Mouse (Mus musculus): ENCODE results near the gene Gm14151. TPM values are rescaled to one million over a fixed set of nuclear protein-coding genes. Genes with fewer than 3 reads are reported as not detected.
"Not testable (repeated sequence)": the region's sequence is repeated elsewhere in the genome, so short reads cannot be mapped to it uniquely, and the experiment has no call there.

Gm14151 gene
- total RNA-seq (2021): not detected
- long read RNA-seq, experiment 1: 0 reads
- long read RNA-seq, experiment 2: 0 reads

DNA sequence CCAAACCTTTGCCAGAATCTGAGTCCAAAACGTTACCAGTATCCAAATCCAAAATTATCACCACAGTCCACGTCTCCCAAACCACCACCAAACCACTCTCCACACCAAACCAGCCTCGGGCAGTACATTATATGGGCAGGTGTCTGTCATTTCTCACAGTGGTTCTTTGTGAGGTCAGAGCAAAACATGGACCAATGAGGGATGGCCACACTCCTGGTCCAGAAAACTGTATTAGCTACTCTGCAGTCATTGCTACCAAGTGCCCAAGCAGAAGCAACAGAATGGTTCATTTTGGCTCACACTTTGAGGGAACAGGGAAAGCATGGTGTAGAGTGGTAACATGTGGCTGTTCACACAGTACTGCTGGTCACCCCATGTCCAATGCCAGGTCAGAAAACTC, at the start of gene Gm14151:
Gene Gm14151, minus strand, starts transcription at position 101 of the 400 bp plus-strand sequence.
- H3K27ac ChIP-seq; DNase-seq (ENCODE audit: extremely low spot score in 1 of 2, low spot score in 2 of 2); H3K4me3 ChIP-seq; intact Hi-C loops (cut with DNase I): not testable (repeated sequence)

DNA sequence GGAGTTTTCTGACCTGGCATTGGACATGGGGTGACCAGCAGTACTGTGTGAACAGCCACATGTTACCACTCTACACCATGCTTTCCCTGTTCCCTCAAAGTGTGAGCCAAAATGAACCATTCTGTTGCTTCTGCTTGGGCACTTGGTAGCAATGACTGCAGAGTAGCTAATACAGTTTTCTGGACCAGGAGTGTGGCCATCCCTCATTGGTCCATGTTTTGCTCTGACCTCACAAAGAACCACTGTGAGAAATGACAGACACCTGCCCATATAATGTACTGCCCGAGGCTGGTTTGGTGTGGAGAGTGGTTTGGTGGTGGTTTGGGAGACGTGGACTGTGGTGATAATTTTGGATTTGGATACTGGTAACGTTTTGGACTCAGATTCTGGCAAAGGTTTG, 5.8 kb upstream of the Gm14151 start, which contains the start of gene Gm14147:
Gene Gm14147, plus strand, starts transcription at position 301 of the 400 bp plus-strand sequence.
- intact Hi-C loops (cut with DNase I): not testable (repeated sequence)

DNA sequence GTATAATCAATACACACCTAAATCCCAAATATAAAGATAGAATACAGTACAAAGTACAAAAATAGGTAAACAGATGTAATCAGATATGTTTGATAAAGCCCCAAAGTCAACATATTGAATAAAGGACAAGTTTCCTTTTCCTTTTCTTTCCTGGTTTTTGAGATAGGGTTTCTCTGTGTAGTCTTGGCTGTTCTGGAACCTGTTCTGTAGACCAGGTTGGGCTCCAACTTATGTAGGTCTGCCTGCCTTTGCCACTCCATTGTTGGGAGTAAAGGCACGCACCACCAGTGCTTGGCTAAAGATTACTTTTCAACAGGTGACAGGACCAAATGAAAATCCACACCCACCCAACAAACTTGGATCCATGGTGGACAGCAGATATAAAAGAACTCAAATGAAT, 35.5 kb downstream of the Gm14151 start:
- Histone ChIP-seq H3K4me3 (no peak overlapping the region), H3K27ac (no peak overlapping the region)
- no peak for DNase-seq (ENCODE audit: extremely low spot score in 1 of 2, low spot score in 2 of 2)
- intact Hi-C loops (cut with DNase I): no loop called here
- no peak for TF ChIP-seq CTCF (IDR thresholded peaks at IDR 0.05)

More for the DNA sequence above, 5.8 kb upstream of the Gm14151 start, which contains the start of gene Gm14147:
- H3K4me3 ChIP-seq; H3K27ac ChIP-seq; DNase-seq (ENCODE audit: extremely low spot score in 1 of 2, low spot score in 2 of 2): not testable (repeated sequence)

DNA sequence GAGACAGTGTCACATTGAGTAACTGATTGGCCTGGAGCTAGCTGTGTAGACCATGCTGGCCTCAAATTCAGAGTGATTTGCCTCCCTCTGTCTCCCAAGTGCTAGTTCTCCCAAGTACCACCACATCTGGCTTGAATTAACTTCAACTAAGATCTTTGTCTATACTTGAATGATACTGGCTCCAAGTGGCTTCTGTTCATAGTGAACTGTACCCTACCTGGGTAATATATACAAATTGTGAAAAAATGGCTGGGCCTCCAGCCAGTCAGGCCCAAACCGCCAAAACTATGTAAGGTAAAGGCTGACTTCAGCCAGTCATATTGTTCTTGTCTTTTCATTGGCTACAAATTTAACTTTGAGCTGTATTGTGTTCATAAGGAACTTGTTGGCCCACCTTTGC, 51.7 kb downstream of the Gm14151 start:
- no peak for TF ChIP-seq CTCF (IDR thresholded peaks at IDR 0.05)
- H3K27ac ChIP-seq: no peak overlapping the region

DNA sequence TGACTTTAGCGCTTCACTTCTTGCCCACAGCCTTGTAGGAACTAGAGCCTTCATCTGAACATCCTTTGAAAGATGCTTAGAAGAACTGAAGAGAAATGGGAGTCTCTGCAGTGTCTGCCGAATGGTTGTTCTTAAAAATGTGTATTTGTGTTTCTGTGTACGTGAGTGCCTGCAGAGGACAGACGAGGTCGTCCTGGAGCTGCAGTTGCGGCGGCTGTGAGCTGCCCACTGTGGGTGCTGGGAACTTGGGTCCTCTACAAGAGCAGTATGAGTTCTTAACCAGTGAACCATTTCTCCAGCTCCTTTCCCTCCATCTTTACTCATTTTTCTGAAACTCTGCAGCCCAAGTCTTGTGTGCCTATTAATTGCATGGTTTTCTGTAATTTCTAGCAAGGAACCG, 52.4 kb downstream of the Gm14151 start:
- DNase-seq (ENCODE audit: extremely low spot score in 1 of 2, low spot score in 2 of 2): peak in 1 of 2 experiments; percentile 13
- H3K27ac ChIP-seq: peak overlapping the region; percentile 99
- no peak for TF ChIP-seq CTCF (IDR thresholded peaks at IDR 0.05)
- peak overlapping the region; percentile 75 for H3K4me3 ChIP-seq
- intact Hi-C loops (cut with DNase I): no loop called here

More for the DNA sequence above, 51.7 kb downstream of the Gm14151 start:
- intact Hi-C loops (cut with DNase I): no loop called here
- no peak for DNase-seq (ENCODE audit: extremely low spot score in 1 of 2, low spot score in 2 of 2)
- H3K4me3 ChIP-seq: no peak overlapping the region

DNA sequence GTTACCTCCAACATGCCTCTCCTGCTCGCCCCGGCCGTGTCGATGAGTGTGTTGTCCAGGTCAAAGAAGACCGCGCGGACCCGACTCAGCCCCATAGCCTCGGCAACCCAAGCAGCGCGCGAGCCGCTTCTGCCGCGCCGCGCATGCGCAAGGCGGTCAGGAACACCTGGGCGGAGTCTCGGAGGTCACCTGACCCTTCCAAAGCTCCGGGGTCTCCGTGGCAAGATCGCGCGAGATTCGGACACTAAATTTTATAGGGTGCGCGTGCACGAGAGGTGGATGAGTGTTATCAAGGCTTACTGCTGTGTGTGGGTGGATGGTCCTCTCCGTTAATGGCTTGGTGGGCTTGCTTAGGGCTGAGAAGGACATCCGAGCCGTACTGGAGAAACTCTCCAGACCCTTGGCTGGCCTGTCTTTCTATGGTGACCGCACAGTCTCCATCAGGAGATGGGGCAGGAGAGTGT, 52.9 kb downstream of the Gm14151 start, which contains the start of the genes Ninl and Nanp:
Gene Ninl, minus strand, starts transcription at position 151 of the 464 bp plus-strand sequence.
Gene Nanp, minus strand, starts transcription at position 167 of the 464 bp plus-strand sequence.
- peak; percentile 91 to 92 for DNase-seq (ENCODE audit: extremely low spot score in 1 of 2, low spot score in 2 of 2)
- Histone ChIP-seq H3K4me3 (peak within 1 kb of the TSS; percentile 75), H3K27ac (peak within 1 kb of the TSS; percentile 99)
- intact Hi-C loops (cut with DNase I): no loop called here
- TF ChIP-seq CTCF (IDR thresholded peaks at IDR 0.05): no peak

DNA sequence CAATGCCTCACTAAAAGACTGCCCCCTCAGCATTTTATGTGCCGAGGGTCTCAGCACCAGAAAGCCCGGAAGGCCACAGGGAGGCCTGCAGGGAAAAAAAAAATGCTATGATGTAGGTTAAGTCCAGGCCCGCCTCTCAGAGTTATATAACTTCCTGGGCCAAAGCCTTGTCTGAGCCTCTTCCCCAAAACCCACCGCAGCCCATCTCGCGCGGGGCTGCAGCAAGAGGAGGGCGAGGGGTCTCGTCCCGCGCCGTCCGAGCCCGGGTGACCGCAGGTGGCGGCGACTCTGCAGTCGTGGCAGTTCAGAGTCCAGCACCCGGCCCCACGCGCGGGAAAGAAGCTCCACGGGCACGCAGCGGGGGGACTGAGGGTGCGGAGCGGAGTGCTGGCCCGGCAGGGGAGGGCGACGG, 53.3 kb downstream of the Gm14151 start:
- no peak for DNase-seq (ENCODE audit: extremely low spot score in 1 of 2, low spot score in 2 of 2)
- no peak for TF ChIP-seq CTCF (IDR thresholded peaks at IDR 0.05)
- peak overlapping the region; percentile 75 for H3K4me3 ChIP-seq
- intact Hi-C loops (cut with DNase I): no loop called here
- peak overlapping the region; percentile 99 for H3K27ac ChIP-seq

DNA sequence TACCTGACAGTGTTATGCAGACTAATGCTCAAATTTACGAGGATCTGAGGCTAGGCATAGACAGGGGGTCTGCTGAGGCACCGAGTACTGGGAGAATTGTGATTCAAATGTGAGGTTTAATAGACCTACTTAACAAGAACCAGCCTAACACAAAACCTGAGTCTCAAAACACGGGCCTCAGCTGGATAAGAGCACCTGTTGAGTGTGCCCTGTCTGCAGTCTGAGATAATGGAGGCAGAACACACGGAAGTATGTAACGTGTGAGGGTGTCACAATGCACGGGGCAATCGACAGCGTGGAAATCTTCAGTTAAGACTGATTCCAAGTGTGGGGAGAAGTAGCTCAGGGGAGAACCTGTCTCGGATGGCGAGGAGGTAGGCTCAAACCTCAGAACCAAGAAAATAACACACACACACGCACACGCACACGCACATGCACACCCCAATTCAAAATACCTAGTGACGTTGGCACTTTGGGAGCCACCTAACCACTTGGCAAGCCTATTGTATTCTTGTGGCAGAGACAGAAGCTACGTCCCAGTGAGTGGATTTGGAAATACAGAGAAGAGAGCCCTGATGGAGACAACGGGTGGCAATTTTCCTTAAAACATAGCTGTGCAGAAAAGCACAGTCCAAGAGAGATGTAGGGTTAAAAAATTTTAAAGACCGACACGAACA, 54.1 kb downstream of the Gm14151 start:
- Histone ChIP-seq H3K4me3 (peak overlapping the region; percentile 75), H3K27ac (peak overlapping the region; percentile 99)
- no peak for TF ChIP-seq CTCF (IDR thresholded peaks at IDR 0.05)
- DNase-seq (ENCODE audit: extremely low spot score in 1 of 2, low spot score in 2 of 2): no peak
- intact Hi-C loops (cut with DNase I): no loop called here

DNA sequence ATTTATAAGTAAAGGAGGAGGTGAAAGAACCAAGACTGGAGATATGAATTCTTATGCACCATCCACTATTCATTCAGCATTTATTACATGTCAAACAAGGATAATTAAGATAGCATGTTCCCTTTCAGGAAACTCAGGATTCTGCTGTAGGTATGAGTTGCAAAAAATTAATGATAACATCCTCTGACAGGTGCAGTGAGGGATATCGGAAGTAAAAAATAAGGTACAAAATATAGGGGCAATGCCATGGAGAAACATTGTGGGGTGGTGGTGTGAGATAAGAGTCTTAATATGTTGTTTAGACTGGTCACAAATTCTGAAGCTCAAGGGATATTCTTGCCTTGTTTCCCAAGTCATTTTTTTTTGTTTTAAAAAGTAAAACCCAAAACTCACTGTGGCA, 54.9 kb downstream of the Gm14151 start:
- no peak for TF ChIP-seq CTCF (IDR thresholded peaks at IDR 0.05)
- no peak overlapping the region for H3K4me3 ChIP-seq
- intact Hi-C loops (cut with DNase I): no loop called here
- H3K27ac ChIP-seq: no peak overlapping the region
- DNase-seq (ENCODE audit: extremely low spot score in 1 of 2, low spot score in 2 of 2): no peak

Other genes starting within 250 kb of the Gm14151 start
- gene Abhd12, start 187.6 kb downstream of the Gm14151 start, total RNA-seq (2021): 100 to 1,000 TPM; 298 to 305 TPM
- 1 to 10 TPM in 1 of 2 experiments, under 1 TPM in 1; 0.65 to 1.6 TPM for gene Gins1, start 186.9 kb downstream of the Gm14151 start, total RNA-seq (2021)
- gene Ninl, start 53.0 kb downstream of the Gm14151 start, total RNA-seq (2021): 1 to 10 TPM; 6.4 to 6.5 TPM
- gene Nanp, start 53.0 kb downstream of the Gm14151 start, total RNA-seq (2021): 10 to 100 TPM; 18.6 to 27.6 TPM
- gene Gm14147, start 5.9 kb upstream of the Gm14151 start, total RNA-seq (2021): not detected